8 mouse cellular contexts compared by ENCODE assay signal in the genomic region with DNA sequence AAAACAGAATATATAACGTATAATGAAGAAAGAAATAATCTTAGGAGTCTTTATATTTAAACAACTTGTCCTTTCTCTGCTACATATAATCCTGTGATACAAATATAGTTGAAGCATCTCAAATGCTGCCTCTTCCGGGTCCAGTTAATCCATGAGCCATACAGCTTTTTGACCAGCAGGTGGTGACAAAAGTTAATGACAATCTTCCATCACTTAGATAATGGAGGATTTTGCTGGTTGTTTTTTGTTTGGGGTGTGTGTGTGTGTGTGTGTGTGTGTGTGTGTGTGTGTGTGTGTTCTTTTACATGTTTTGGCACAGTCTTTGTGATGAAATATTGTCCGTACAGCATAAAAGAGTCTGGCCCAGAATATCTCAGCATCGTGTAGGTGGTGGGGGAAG. TPM values are rescaled to one million over a fixed set of nuclear protein-coding genes. Genes with fewer than 3 reads are reported as not detected.
DNase-seq lines count a peak whose midpoint lies in the region; ATAC-seq and TF ChIP-seq lines count a peak whose summit lies in the region.
"Had no signal": no experiment of that assay in that cellular context is flagged by ENCODE, and none has a peak within 500 bp of the region (broad histone marks: within the 10 kb centered on the region; RNA-seq: fewer than 3 reads in every experiment).

No protein-coding gene starts in this region.

- no peak overlapping the region for H3K9ac ChIP-seq in heart, postnatal 0 days (replicated peaks; ENCODE audit: low read depth, low read length)
- H3K9ac ChIP-seq in lung, embryonic 14.5 days: no peak overlapping the region; the same call in 1 of the 2 replicates

- peak; percentile 83 for TF ChIP-seq CTCF in heart, postnatal 0 days (IDR thresholded peaks at IDR 0.05; ENCODE audit: low read depth)
- TF ChIP-seq CTCF in lung, embryonic 14.5 days (IDR thresholded peaks at IDR 0.05; ENCODE audit: low read depth): peak; percentile 86

- H3K4me2 ChIP-seq in heart, postnatal 0 days (ENCODE audit: low read depth, low read length): peak overlapping the region; percentile 53
- H3K4me2 ChIP-seq in lung, embryonic 14.5 days: peak overlapping the region; percentile 47

- no peaks in the 10 kb centered on the region for H3K9me3 ChIP-seq in heart, postnatal 0 days (replicated peaks; ENCODE audit: control insufficient read depth, low read length)
- H3K9me3 ChIP-seq in lung, embryonic 14.5 days (ENCODE audit: low read depth, low read length): no peaks in the 10 kb centered on the region

- H3K4me3 ChIP-seq in heart, postnatal 0 days (ENCODE audit: low read depth, low read length): peak overlapping the region; percentile 30
- H3K4me3 ChIP-seq in lung, embryonic 14.5 days (ENCODE audit: low read depth, low read length): no peak overlapping the region

- ATAC-seq in heart, postnatal 0 days (ENCODE audit: insufficient read depth, low read depth): peak; percentile 10; the same call in 1 of the 2 replicates
- ATAC-seq in lung, embryonic 14.5 days (ENCODE audit: insufficient read depth): 0 out of 2 replicates have a peak, but pooled peaks have one; percentile 4

- H3K36me3 ChIP-seq in heart, postnatal 0 days (replicated peaks; ENCODE audit: control insufficient read depth, insufficient read depth, low read length): no peaks in the 10 kb centered on the region
- no peaks in the 10 kb centered on the region for H3K36me3 ChIP-seq in lung, embryonic 14.5 days (ENCODE audit: insufficient read depth)

- peak; percentile 23 to 50 for DNase-seq in CD8-positive naive resting alpha-beta T cell, adult 2 months (ENCODE audit: low read depth in 2 of 2, low spot score in 2 of 2)
- peak; percentile 73 for DNase-seq in MN1 (ENCODE audit: low spot score)
- DNase-seq in embryo, embryonic 10.5 days (ENCODE audit: low spot score): peak; percentile 80
- peak; percentile 80 for DNase-seq in heart, postnatal 0 days (ENCODE audit: low spot score)
- peak; percentile 74 for DNase-seq in kidney, postnatal 10 days
- peak; percentile 90 for DNase-seq in lung, embryonic 14.5 days
- peak; percentile 83 for DNase-seq in retina, embryonic 14.5 days (ENCODE audit: low spot score)

- H3K27ac ChIP-seq in heart, postnatal 0 days (ENCODE audit: low read depth): peak overlapping the region; percentile 50
- no peak overlapping the region for H3K27ac ChIP-seq in lung, embryonic 14.5 days (ENCODE audit: low read depth)

- no peaks in the 10 kb centered on the region for H3K27me3 ChIP-seq in heart, postnatal 0 days (ENCODE audit: control insufficient read depth, insufficient read depth, low read length)
- H3K27me3 ChIP-seq in lung, embryonic 14.5 days (ENCODE audit: insufficient read depth, low read length): no peaks in the 10 kb centered on the region

- 4% methylated on average over 4 of the region's 4 CpGs for WGBS in heart, postnatal 0 days
- 11% methylated on average over 4 of the region's 4 CpGs for WGBS in lung, embryonic 14.5 days

- no peak for TF ChIP-seq EP300 in heart, postnatal 0 days (IDR thresholded peaks at IDR 0.05; ENCODE audit: low read depth)

- H3K4me1 ChIP-seq in heart, postnatal 0 days (ENCODE audit: control insufficient read depth, insufficient read depth): peaks cover 29% of the 10 kb centered on the region
- peaks cover 5% of the 10 kb centered on the region for H3K4me1 ChIP-seq in lung, embryonic 14.5 days (ENCODE audit: insufficient read depth)

RNA-seq across cellular contexts. Expression of a gene that starts 2.2 kb away (rescaled TPM):
- 1.5 and 3.4 TPM in 2 replicates for total RNA-seq in heart, postnatal 0 days (2014; rRNA removed; ENCODE audit: low replicate concordance)
- 1.4 and 1.5 TPM in 2 replicates for polyA plus RNA-seq in heart, postnatal 0 days (2015; fragmentation: Nextera tagmentation; extraction: Ambion mirVana)
- 0.13 TPM in 1 of 2 replicates, not detected in the other for polyA plus RNA-seq in lung, embryonic 14.5 days (2014; fragmentation: Nextera tagmentation; extraction: Ambion mirVana)
- polyA plus RNA-seq: large intestine, adult 2 months had no signal

RNA-seq across cellular contexts. Expression of a gene that starts 2.4 kb away (rescaled TPM):
- 55.0 and 113 TPM in 2 replicates for total RNA-seq in heart, postnatal 0 days (2014; rRNA removed; ENCODE audit: low replicate concordance)
- polyA plus RNA-seq in heart, postnatal 0 days (2015; fragmentation: Nextera tagmentation; extraction: Ambion mirVana): 1,697 and 1,774 TPM in 2 replicates
- 300 and 324 TPM in 2 replicates for polyA plus RNA-seq in lung, embryonic 14.5 days (2014; fragmentation: Nextera tagmentation; extraction: Ambion mirVana)

RNA-seq across cellular contexts. Expression of a gene that starts 15.3 kb away (rescaled TPM):
- total RNA-seq in heart, postnatal 0 days (2014; rRNA removed; ENCODE audit: low replicate concordance): 0.15 TPM in 1 of 2 replicates, not detected in the other
- 0.16 and 0.23 TPM in 2 replicates for polyA plus RNA-seq in heart, postnatal 0 days (2015; fragmentation: Nextera tagmentation; extraction: Ambion mirVana)
- 0.09 and 0.15 TPM in 2 replicates for polyA plus RNA-seq in lung, embryonic 14.5 days (2014; fragmentation: Nextera tagmentation; extraction: Ambion mirVana)

Comparison
In these comparisons a context has a peak if more than half of its experiments do, and no peak if none do; other contexts are left out.
1. DNase-seq: peak in every context shown above with its lines; median percentile 90 in lung, embryonic 14.5 days; 83 in retina, embryonic 14.5 days; 80 in embryo, embryonic 10.5 days; 80 in heart, postnatal 0 days; 74 in kidney, postnatal 10 days; 73 in MN1; 36 in CD8-positive naive resting alpha-beta T cell, adult 2 months.